In genomic region chr13:48646696-48647095, GRCm38 (mm10) we compare ENCODE assay signal across 34 mouse cellular contexts. TPM values are rescaled to one million over a fixed set of nuclear protein-coding genes. Genes with fewer than 3 reads are reported as not detected.
DNase-seq lines count a peak whose midpoint lies in the region; ATAC-seq and TF ChIP-seq lines count a peak whose summit lies in the region.
"Had no signal": no experiment of that assay in that cellular context is flagged by ENCODE, and none has a peak within 500 bp of the region (broad histone marks: within the 10 kb centered on the region; RNA-seq: fewer than 3 reads in every experiment).

No protein-coding gene starts in this region.

- TF ChIP-seq RAD21 in MEL (IDR thresholded peaks at IDR 0.05; ENCODE audit: low read depth, low read length), result no peak

- no peak overlapping the region for H3K4me2 ChIP-seq in hindbrain, postnatal 0 days (ENCODE audit: low read depth, low read length)
- H3K4me2 ChIP-seq in hindbrain, embryonic 11.5 days (replicated peaks; ENCODE audit: low read depth, low read length), result no peak overlapping the region
- H3K4me2 ChIP-seq in lung, embryonic 14.5 days, result no peak overlapping the region
- H3K4me2 ChIP-seq: embryonic facial prominence, embryonic 13.5 days; forebrain, embryonic 15.5 days; heart, embryonic 15.5 days; hindbrain, embryonic 12.5 days; limb, embryonic 13.5 days; liver, embryonic 11.5 days; neural tube, embryonic 13.5 days had no signal

- ATAC-seq in hindbrain, postnatal 0 days, result no peak
- no peak for ATAC-seq in hindbrain, embryonic 11.5 days (ENCODE audit: low FRiP score)
- ATAC-seq in lung, embryonic 14.5 days (ENCODE audit: insufficient read depth), result no peak
- ATAC-seq: forebrain, embryonic 15.5 days had no signal

- 90% methylated on average over 4 of the region's 4 CpGs for WGBS in hindbrain, postnatal 0 days
- WGBS in hindbrain, embryonic 11.5 days, result 89% methylated on average over 4 of the region's 4 CpGs
- WGBS in lung, embryonic 14.5 days, result 80% methylated on average over 4 of the region's 4 CpGs
- 87% methylated on average over 4 of the region's 4 CpGs for WGBS in embryonic facial prominence, embryonic 10.5 days

- H3K36me3 ChIP-seq in hindbrain, postnatal 0 days (ENCODE audit: insufficient read depth, low read length), result no peaks in the 10 kb centered on the region
- no peaks in the 10 kb centered on the region for H3K36me3 ChIP-seq in hindbrain, embryonic 11.5 days (ENCODE audit: control insufficient read depth, insufficient read depth, low read length)
- no peaks in the 10 kb centered on the region for H3K36me3 ChIP-seq in lung, embryonic 14.5 days (ENCODE audit: insufficient read depth)
- peaks cover 0 to 6% of the 10 kb centered on the region in 2 experiments; a peak in 2 of 4 replicates for H3K36me3 ChIP-seq in MEL (ENCODE audit: control insufficient read depth in 1 of 2, insufficient read depth in 2 of 2, low read length in 2 of 2)
- no peaks in the 10 kb centered on the region for H3K36me3 ChIP-seq in embryonic facial prominence, embryonic 10.5 days (replicated peaks)
- H3K36me3 ChIP-seq: embryonic facial prominence, embryonic 13.5 days; forebrain, embryonic 10.5 days; forebrain, embryonic 15.5 days; heart, embryonic 10.5 days; heart, embryonic 15.5 days; hindbrain, embryonic 12.5 days; limb, embryonic 13.5 days; neural tube, embryonic 13.5 days had no signal

- H3K79me2 ChIP-seq in MEL (ENCODE audit: control insufficient read depth, insufficient read depth, low read length, poor library complexity), result no peaks in the 10 kb centered on the region

- no peak overlapping the region for H3K9ac ChIP-seq in hindbrain, postnatal 0 days (replicated peaks; ENCODE audit: low read length)
- no peak overlapping the region for H3K9ac ChIP-seq in hindbrain, embryonic 11.5 days (ENCODE audit: low read depth, low read length)
- no peak overlapping the region for H3K9ac ChIP-seq in lung, embryonic 14.5 days
- H3K9ac ChIP-seq in MEL (ENCODE audit: control insufficient read depth, low read depth, low read length, poor library complexity, severe bottlenecking), result no peak overlapping the region
- H3K9ac ChIP-seq: embryonic facial prominence, embryonic 13.5 days; forebrain, embryonic 15.5 days; heart, embryonic 15.5 days; hindbrain, embryonic 12.5 days; limb, embryonic 13.5 days; neural tube, embryonic 13.5 days had no signal

- no peak overlapping the region for H3K27ac ChIP-seq in hindbrain, postnatal 0 days
- no peak overlapping the region for H3K27ac ChIP-seq in hindbrain, embryonic 11.5 days (ENCODE audit: low read depth, low read length)
- no peak overlapping the region for H3K27ac ChIP-seq in lung, embryonic 14.5 days (ENCODE audit: low read depth)
- no peak overlapping the region for H3K27ac ChIP-seq in MEL (ENCODE audit: control insufficient read depth, low read depth, low read length)
- no peak overlapping the region for H3K27ac ChIP-seq in embryonic facial prominence, embryonic 10.5 days (replicated peaks)
- H3K27ac ChIP-seq: embryonic facial prominence, embryonic 13.5 days; forebrain, embryonic 10.5 days; forebrain, embryonic 15.5 days; heart, embryonic 10.5 days; heart, embryonic 15.5 days; hindbrain, embryonic 12.5 days; limb, embryonic 13.5 days; neural tube, embryonic 13.5 days had no signal

- TF ChIP-seq POLR2A in MEL (IDR thresholded peaks at IDR 0.05; ENCODE audit: control insufficient read depth in 1 of 2, insufficient read depth in 1 of 2, low read depth in 1 of 2, low read length in 2 of 2, poor library complexity in 1 of 2), result no peak

- no peak for TF ChIP-seq EP300 in MEL (IDR thresholded peaks at IDR 0.05; ENCODE audit: low read depth in 1 of 2, low read length in 2 of 2)

- 0 out of 2 replicates have a peak, but pooled peaks have one; percentile 20 for TF ChIP-seq CTCF in hindbrain, postnatal 0 days (IDR thresholded peaks at IDR 0.05; ENCODE audit: low read depth)
- TF ChIP-seq CTCF in lung, embryonic 14.5 days (IDR thresholded peaks at IDR 0.05; ENCODE audit: low read depth), result 0 out of 2 replicates have a peak, but pooled peaks have one; percentile 18
- TF ChIP-seq CTCF in MEL (IDR thresholded peaks at IDR 0.05 in 2 of 3, conservative IDR thresholded peaks at IDR 0.05 in 1 of 3; ENCODE audit: control insufficient read depth in 1 of 3, insufficient read depth in 1 of 3, low read depth in 2 of 3, low read length in 3 of 3, poor library complexity in 1 of 3, severe bottlenecking in 1 of 3), result peak; percentile 24 to 31 (median 27); a peak in 4 of 6 replicates

- no peaks in the 10 kb centered on the region for H3K4me1 ChIP-seq in hindbrain, postnatal 0 days (ENCODE audit: insufficient read depth, low read length)
- no peaks in the 10 kb centered on the region for H3K4me1 ChIP-seq in hindbrain, embryonic 11.5 days (replicated peaks; ENCODE audit: control insufficient read depth, insufficient read depth, low read length)
- no peaks in the 10 kb centered on the region for H3K4me1 ChIP-seq in lung, embryonic 14.5 days (ENCODE audit: insufficient read depth)
- H3K4me1 ChIP-seq in MEL (ENCODE audit: control insufficient read depth in 1 of 2, insufficient read depth in 2 of 2, low read length in 2 of 2), result peaks cover 2 to 10% of the 10 kb centered on the region in 2 experiments; a peak in 3 of 4 replicates
- H3K4me1 ChIP-seq in embryonic facial prominence, embryonic 10.5 days, result 0 out of 2 replicates have a peak, but pooled peaks cover 3% of the 10 kb centered on the region
- H3K4me1 ChIP-seq: embryonic facial prominence, embryonic 13.5 days; forebrain, embryonic 10.5 days; forebrain, embryonic 15.5 days; heart, embryonic 10.5 days; heart, embryonic 15.5 days; hindbrain, embryonic 12.5 days; limb, embryonic 13.5 days; neural tube, embryonic 13.5 days had no signal

- DNase-seq in hindbrain, postnatal 0 days (ENCODE audit: low spot score), result no peak
- DNase-seq in hindbrain, embryonic 11.5 days (ENCODE audit: low spot score), result no peak
- DNase-seq in lung, embryonic 14.5 days, result no peak
- DNase-seq in lung, postnatal 10 days, result no peak
- no peak for DNase-seq in MEL (ENCODE audit: low read depth, low spot score)
- DNase-seq in embryonic facial prominence, embryonic 10.5 days (ENCODE audit: low spot score), result peak; percentile 2
- no peak for DNase-seq in c-Kit-positive CD71-positive TER-119-positive erythroid progenitor cells, embryonic 14.5 days (ENCODE audit: low spot score)
- no peak for DNase-seq in right cerebral cortex, postnatal 10 days (ENCODE audit: low spot score in 2 of 2)
- DNase-seq: adrenal gland, adult 8-10 months; cerebellum, adult 11 months; cerebellum, adult 9-10 months; cerebellum, postnatal 36 days; embryo, embryonic 11 days; kidney, adult 2 months; layer of hippocampus, adult 9-11 months; lung, adult 18-20 months; lung, postnatal 14 days; thymus, adult 18-20 months; thymus, postnatal 25 days had no signal

- no peaks in the 10 kb centered on the region for H3K27me3 ChIP-seq in hindbrain, postnatal 0 days (ENCODE audit: insufficient read depth, low read length)
- H3K27me3 ChIP-seq in hindbrain, embryonic 11.5 days (ENCODE audit: control insufficient read depth, insufficient read depth, low read length), result no peaks in the 10 kb centered on the region
- H3K27me3 ChIP-seq in lung, embryonic 14.5 days (ENCODE audit: insufficient read depth, low read length), result no peaks in the 10 kb centered on the region
- H3K27me3 ChIP-seq in MEL (ENCODE audit: control insufficient read depth in 1 of 2, insufficient read depth in 2 of 2, low read length in 2 of 2), result no peaks in the 10 kb centered on the region
- H3K27me3 ChIP-seq in embryonic facial prominence, embryonic 10.5 days (replicated peaks; ENCODE audit: low read depth, poor library complexity, severe bottlenecking), result peaks cover 2% of the 10 kb centered on the region
- H3K27me3 ChIP-seq: forebrain, embryonic 15.5 days; hindbrain, embryonic 12.5 days; neural tube, embryonic 13.5 days had no signal

- no peak overlapping the region for H3K4me3 ChIP-seq in hindbrain, postnatal 0 days (ENCODE audit: low read length)
- H3K4me3 ChIP-seq in hindbrain, embryonic 11.5 days (ENCODE audit: low read depth, low read length), result no peak overlapping the region
- H3K4me3 ChIP-seq in lung, embryonic 14.5 days (ENCODE audit: low read depth, low read length), result no peak overlapping the region
- H3K4me3 ChIP-seq in MEL (ENCODE audit: control insufficient read depth in 1 of 2, insufficient read depth in 1 of 2, low read depth in 2 of 2, low read length in 2 of 2), result no peak overlapping the region
- no peak overlapping the region for H3K4me3 ChIP-seq in embryonic facial prominence, embryonic 10.5 days
- H3K4me3 ChIP-seq: embryonic facial prominence, embryonic 13.5 days; forebrain, embryonic 10.5 days; forebrain, embryonic 15.5 days; heart, embryonic 10.5 days; heart, embryonic 15.5 days; hindbrain, embryonic 12.5 days; limb, embryonic 13.5 days; neural tube, embryonic 13.5 days had no signal

- no peaks in the 10 kb centered on the region for H3K9me3 ChIP-seq in hindbrain, postnatal 0 days (ENCODE audit: low read length)
- H3K9me3 ChIP-seq in hindbrain, embryonic 11.5 days (ENCODE audit: control insufficient read depth, low read length), result no peaks in the 10 kb centered on the region
- H3K9me3 ChIP-seq in lung, embryonic 14.5 days (ENCODE audit: low read depth, low read length), result no peaks in the 10 kb centered on the region
- no peaks in the 10 kb centered on the region for H3K9me3 ChIP-seq in MEL (replicated peaks; ENCODE audit: insufficient read depth, low read length)
- no peaks in the 10 kb centered on the region for H3K9me3 ChIP-seq in embryonic facial prominence, embryonic 10.5 days
- H3K9me3 ChIP-seq: embryonic facial prominence, embryonic 13.5 days; forebrain, embryonic 10.5 days; forebrain, embryonic 15.5 days; heart, embryonic 10.5 days; heart, embryonic 15.5 days; hindbrain, embryonic 12.5 days; limb, embryonic 13.5 days; neural tube, embryonic 13.5 days had no signal

RNA-seq across cellular contexts. Expression of gene Barx1, which starts 16.1 kb away (rescaled TPM):
- not detected in 2 replicates for total RNA-seq in hindbrain, postnatal 0 days (2014; rRNA removed)
- not detected in 2 replicates for polyA plus RNA-seq in hindbrain, postnatal 0 days (2015; fragmentation: Nextera tagmentation; extraction: Ambion mirVana)
- 0.83 and 1.3 TPM in 2 replicates for polyA plus RNA-seq in hindbrain, embryonic 11.5 days (2014; fragmentation: Nextera tagmentation; extraction: Ambion mirVana)
- polyA plus RNA-seq in lung, embryonic 14.5 days (2014; fragmentation: Nextera tagmentation; extraction: Ambion mirVana), result 0.35 and 0.86 TPM in 2 replicates
- not detected in 2 replicates for total RNA-seq in MEL (2012; rRNA removed)
- polyA plus RNA-seq in MEL (2012; ENCODE audit: insufficient read depth in 1 of 2, insufficient read length in 2 of 2, low read depth in 1 of 2, low replicate concordance in 2 of 2, missing spikeins in 1 of 2), result not detected
- 43.5 and 57.9 TPM in 2 replicates for polyA plus RNA-seq in embryonic facial prominence, embryonic 10.5 days (2016; fragmentation: Nextera tagmentation; extraction: Ambion mirVana)
- total RNA-seq: adrenal gland, adult 8-10 months; gastrocnemius, adult 8-10 months; heart, postnatal 25 days; left cerebral cortex, adult 18-20 months; left cerebral cortex, postnatal 25 days had no signal
- polyA plus RNA-seq: forebrain, embryonic 15.5 days; gonadal fat pad, adult 2 months; kidney, adult 2 months; large intestine, adult 2 months had no signal

RNA-seq across cellular contexts. Expression of gene Ptpdc1, which starts 21.2 kb away (rescaled TPM):
- total RNA-seq in hindbrain, postnatal 0 days (2014; rRNA removed), result 16.3 and 30.8 TPM in 2 replicates
- 13.0 and 13.5 TPM in 2 replicates for polyA plus RNA-seq in hindbrain, postnatal 0 days (2015; fragmentation: Nextera tagmentation; extraction: Ambion mirVana)
- polyA plus RNA-seq in hindbrain, embryonic 11.5 days (2014; fragmentation: Nextera tagmentation; extraction: Ambion mirVana), result 12.2 and 12.5 TPM in 2 replicates
- polyA plus RNA-seq in lung, embryonic 14.5 days (2014; fragmentation: Nextera tagmentation; extraction: Ambion mirVana), result 13.7 and 14.8 TPM in 2 replicates
- total RNA-seq in MEL (2012; rRNA removed), result 2.8 and 3.3 TPM in 2 replicates
- polyA plus RNA-seq in MEL (2012; ENCODE audit: insufficient read depth in 1 of 2, insufficient read length in 2 of 2, low read depth in 1 of 2, low replicate concordance in 2 of 2, missing spikeins in 1 of 2), result 1 to 10 TPM in 1 of 2 experiments, not detected in 1; 7.6 TPM
- 7.7 and 10.5 TPM in 2 replicates for polyA plus RNA-seq in embryonic facial prominence, embryonic 10.5 days (2016; fragmentation: Nextera tagmentation; extraction: Ambion mirVana)

Comparison
In these comparisons a context has a peak if more than half of its experiments do, and no peak if none do; other contexts are left out.
1. RNA of gene Barx1, which starts 16.1 kb away (polyA plus RNA-seq): 43.5 to 57.9 TPM in embryonic facial prominence, embryonic 10.5 days; 0.35 to 0.86 TPM in lung, embryonic 14.5 days, 0.83 to 1.3 TPM in hindbrain, embryonic 11.5 days, not detected in hindbrain, postnatal 0 days and not detected in MEL; every median in the first group is over 10 times any median in the second.
2. Peak in every context shown above with its lines, with median percentiles within 50 percentile points of each other: CTCF ChIP-seq.